Mouse (Mus musculus): ENCODE data around the gene P4ha1. TPM values are rescaled to one million over a fixed set of nuclear protein-coding genes. Genes with fewer than 3 reads are reported as not detected.

Gene P4ha1
- total RNA-seq, 1 experiment from 2014 or later: 101 TPM

GRCm38 (mm10) chr10:59413711-59414110, 90.6 kb downstream of the P4ha1 start:
- ATAC-seq (replicated peaks; ENCODE audit: insufficient number of reproducible peaks, low FRiP score, low TSS enrichment, poor library complexity, severe bottlenecking): no peak

GRCm38 (mm10) chr10:59416623-59417022, 93.5 kb downstream of the P4ha1 start:
- ATAC-seq (replicated peaks; ENCODE audit: insufficient number of reproducible peaks, low FRiP score, low TSS enrichment, poor library complexity, severe bottlenecking): no peak

GRCm38 (mm10) chr10:59419516-59419915, 96.4 kb downstream of the P4ha1 start:
- no peak for ATAC-seq (replicated peaks; ENCODE audit: insufficient number of reproducible peaks, low FRiP score, low TSS enrichment, poor library complexity, severe bottlenecking)

Other genes with a start within 250 kb of the P4ha1 start
- gene Sept10, start 101.4 kb upstream of the P4ha1 start, total RNA-seq (2017): 14.7 to 33.3 TPM (median 15.0 TPM) in 3 replicates
- 111 to 129 TPM (median 120 TPM) in 3 replicates for gene Sowahc, start 101.3 kb upstream of the P4ha1 start, total RNA-seq (2017)
- gene Gm10273, start 72.3 kb downstream of the P4ha1 start, total RNA-seq (2017): 19.9 to 76.6 TPM (median 34.6 TPM) in 3 replicates
- not detected in 3 replicates for gene Pla2g12b, start 80.4 kb downstream of the P4ha1 start, total RNA-seq (2017)
- 0.19 to 1.4 TPM (median 1.1 TPM) in 3 replicates for gene Oit3, start 118.5 kb downstream of the P4ha1 start, total RNA-seq (2017)